Mouse (Mus musculus) cerebellum, adult 9-11 months (tissue): ENCODE measurements around the gene Fbxl5.
A peak's percentile ranks its signal among the peaks of the same experiment; 100 is the strongest.

Experiments
- DNase-seq: peaks from one replicate; pipeline ENCODE4 v3.0.0; 2022

The Fbxl5 gene

DNA sequence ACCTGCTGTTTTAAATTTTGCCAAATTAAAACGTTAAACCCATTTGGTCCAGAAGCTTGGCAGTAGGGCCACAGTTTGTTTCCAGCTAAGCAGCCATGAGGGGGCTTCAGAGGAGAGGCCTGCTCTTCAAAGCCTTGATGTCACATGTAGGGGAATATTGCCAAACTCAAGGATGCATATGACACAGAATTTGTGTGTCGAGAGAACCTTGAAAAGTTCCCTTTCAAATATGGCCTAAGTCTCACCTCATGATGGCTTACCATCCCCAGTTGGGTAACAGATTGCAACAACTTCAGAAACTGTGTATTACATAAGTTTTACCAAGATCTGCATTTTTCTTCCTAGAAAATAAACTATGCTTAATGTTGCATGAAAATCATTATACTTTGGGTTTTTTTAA, 5.4 kb upstream of the Fbxl5 start:
- DNase-seq, result no peak

DNA sequence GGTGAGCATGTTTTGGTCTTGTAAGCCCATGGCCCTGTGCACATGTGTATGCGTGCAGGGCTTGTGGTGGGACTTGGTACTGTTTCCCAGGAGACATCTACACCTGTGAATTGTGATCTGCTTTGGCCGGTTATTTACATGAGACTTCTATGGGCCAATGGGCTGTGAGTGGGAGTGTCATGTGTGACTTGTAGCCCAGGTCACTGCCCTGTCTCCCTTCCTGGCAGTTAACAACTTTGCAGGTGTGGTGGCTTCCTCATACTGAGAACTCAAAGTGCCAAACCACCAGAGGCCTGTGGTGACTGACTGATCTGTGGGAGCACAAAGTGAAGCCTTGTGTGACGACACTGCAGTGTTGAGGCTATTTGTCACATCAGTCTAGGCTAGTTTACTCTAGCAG, 3.1 kb upstream of the Fbxl5 start:
- DNase-seq, result no peak

DNA sequence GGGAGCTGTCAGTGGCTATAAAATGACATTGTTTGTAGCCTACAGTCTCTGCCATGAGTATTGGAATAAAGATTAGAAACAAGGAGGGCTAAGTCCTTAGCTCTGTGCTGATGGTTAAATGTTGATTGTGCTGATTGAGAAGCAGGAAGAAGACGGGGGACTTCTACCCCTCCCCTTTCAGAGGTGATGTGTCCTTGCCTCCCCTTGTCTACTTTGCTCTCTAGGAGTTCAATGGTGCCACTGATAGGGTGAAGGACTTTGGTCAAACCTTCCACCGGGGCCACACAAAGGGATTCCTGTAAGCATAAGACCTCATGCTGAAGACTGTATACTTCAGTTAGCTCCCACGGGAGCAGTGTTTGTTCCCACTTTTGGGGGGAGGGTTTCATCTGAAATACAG, 1.4 kb upstream of the Fbxl5 start:
- DNase-seq, result no peak

DNA sequence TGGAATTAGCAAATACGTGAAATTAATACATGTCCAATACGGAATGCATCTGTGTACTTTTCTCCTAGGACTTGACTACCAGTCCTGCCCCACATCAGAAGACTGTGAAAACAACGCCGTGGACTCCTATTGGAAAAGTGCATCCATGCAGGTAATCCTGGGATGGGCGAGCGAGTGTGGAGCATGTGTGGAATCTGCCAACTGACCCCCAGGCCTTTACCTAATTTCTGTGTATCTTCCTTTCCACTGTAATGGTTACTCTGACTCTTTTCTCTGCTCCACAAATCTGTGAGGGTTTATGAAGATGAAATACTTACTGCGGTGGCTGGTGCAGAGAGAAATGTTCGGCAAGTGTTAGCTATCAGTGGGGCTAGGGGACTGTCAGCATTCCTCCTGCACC, 761 bp upstream of the Fbxl5 start:
- no peak for DNase-seq

DNA sequence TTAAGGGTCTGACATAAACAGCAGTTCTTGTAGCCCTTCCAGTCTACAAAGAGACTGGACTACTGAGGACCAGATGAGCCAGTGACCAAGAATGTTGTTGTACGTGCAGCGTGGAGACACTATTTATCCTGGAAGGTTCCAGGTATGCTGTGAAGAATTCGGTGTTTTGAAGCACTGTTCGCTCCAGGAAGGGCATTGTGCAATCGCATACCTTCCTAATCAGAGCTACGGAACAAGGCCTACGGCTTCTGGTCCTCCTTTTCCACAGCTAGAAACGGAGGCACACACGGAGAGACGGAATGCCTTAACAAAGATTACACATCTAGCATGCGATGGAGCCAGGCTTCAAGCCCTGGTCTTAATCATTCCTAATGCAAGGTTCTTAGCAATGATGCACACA, 653 bp downstream of the Fbxl5 start:
- no peak for DNase-seq

DNA sequence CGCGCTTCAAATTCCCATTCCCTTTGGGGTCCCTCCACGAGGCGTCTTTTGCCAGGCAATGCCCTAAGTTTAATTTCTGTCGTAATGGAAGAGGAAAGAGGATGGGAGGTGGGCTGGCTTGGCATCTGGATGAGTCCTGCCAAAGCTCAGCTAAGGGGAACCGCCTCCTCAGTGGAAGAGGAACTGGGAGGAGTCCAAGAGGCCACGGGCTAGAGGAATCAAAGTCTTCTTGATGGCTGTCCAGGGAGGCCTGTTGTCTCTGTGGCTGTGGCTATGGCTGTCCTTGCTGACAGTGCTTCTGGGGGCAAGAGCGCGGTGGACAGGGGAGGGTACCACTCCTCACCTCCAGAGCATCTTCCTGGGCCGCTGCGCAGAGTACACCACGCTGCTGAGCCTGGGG, 2.7 kb downstream of the Fbxl5 start, which contains the start of gene Bst1:
Gene Bst1, plus strand, starts transcription at position 191 of the 400 bp plus-strand sequence.
- no peak for DNase-seq

DNA sequence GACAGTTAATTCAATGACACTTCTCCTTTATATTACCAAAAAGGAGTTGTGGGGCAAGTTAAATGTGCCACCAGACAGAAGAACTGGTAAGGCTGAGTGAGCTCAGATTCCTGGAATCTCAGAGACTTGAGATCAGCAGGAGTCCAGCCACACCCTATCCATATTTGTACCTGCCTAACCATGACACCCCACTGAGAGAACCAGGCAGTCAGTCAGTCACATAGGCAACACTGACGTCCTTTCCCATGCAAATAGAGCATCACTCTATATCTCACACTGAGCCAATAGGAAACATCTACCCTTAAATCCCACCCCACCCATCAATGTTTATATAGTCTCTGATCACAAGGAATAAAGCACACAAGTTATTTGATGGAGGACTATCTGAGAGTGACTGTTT, 5.7 kb downstream of the Fbxl5 start:
- no peak for DNase-seq

DNA sequence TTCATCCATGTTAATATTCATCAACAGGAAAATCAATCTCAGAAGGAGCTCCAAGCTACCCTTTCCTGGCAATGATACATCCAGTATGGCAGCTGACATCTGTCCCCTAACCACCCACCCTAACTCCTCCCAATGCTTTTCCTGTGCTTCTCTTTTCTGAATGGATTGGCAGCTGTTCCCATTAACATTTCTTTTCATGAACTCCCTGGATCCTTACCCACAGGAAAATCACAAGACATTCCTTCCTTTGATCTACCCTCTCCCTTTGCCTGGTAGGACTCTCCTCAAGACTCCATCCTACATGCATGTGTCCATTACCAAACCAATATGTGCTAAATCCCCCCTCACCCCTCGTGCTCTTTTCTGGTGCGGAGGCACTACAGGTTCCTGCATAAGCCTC, 6.9 kb downstream of the Fbxl5 start:
- DNase-seq, result no peak

DNA sequence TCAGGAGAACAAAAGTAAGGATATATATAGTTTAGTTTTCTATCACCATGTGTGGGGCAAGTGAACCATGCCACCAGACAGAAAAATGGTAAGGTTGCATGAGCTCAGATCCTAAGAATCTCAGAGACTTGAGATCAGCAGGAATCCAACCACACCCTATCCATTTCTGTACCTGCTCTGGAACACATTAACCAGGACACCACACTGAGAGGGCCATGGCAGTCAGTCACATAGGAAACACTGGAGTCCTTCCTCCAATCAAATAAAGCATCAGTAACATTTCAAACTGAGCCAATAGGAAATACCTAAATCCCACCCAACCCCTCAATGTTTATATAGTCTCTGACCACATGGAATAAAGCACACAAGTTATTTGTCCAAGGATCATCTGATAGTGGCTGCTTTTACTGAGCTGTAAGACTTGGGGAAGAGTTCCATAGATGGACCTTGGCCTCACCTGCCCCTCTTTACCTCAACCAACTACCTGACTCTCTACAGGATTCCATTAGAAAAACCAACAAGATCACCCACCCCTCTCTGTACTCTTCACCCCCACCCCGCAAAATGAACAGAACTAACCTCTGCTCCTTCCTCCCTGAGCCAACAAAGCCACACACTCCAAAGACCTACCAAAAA, 10.9 kb downstream of the Fbxl5 start:
- no peak for DNase-seq

DNA sequence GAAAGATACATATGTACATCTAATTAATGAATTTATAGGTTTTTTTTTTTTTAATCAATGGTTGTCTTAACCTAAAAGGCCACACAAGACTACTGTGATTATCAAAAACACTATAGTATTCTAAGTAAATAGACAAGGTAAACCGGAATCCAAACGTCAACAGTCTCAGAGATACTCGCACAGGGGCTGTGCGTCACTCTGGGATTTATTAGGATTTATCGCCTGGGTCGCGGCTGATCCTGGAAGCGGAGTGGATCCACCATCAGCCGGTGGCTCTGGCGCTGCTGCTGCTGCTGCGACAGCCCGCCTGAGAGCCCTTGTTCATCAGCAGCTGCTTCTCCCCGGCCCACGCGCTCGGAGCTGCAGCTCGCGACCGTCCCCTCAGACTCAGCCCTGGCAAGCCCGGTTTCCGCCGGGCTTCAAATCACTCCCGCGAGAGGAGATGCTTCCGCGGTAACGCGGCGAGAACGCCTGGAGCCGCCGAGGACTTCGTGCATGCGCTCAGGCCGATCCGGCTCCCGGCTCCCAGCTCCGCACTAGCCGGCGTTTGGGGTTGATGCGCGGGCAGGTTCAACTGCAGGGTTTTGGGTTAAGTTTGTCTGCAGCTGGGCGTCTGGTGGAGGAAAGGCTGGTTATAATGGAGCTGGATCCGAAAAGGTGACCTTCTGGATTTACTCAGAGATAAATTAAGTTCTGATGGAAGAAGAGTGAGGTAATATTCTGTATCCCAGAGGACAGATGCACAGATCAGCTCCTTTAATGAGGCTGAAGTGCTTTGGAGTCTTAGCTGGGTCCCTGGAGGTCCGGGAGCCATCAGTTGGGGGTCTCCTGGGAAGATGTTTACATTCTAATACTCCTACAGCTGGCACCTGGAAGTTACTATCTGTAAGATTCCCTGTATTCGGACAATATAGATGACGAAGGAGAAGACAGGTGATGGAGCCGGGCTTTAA, 13.4 kb downstream of the Fbxl5 start:
- peak; percentile 59 for DNase-seq

DNA sequence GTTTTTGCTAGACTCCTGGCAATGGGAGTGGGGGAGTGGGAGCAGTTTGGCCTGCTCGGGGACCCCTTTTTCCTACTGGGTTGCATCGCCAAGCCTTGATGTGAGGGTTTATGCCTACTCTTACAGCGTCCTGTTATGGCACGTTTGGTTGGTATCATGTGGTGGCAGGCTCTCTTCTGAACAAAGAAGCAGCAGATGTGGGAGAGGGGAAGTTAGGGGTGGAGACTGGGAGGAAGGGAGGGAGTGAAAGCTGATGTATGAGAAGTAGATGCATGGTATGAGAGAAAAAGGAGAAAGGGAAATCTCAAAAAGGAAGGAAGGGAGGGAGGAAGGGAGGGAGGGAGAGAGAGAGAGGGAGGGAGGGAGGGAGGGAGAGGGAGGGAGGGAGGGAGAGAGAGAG, 14.5 kb downstream of the Fbxl5 start:
- no peak for DNase-seq

DNA sequence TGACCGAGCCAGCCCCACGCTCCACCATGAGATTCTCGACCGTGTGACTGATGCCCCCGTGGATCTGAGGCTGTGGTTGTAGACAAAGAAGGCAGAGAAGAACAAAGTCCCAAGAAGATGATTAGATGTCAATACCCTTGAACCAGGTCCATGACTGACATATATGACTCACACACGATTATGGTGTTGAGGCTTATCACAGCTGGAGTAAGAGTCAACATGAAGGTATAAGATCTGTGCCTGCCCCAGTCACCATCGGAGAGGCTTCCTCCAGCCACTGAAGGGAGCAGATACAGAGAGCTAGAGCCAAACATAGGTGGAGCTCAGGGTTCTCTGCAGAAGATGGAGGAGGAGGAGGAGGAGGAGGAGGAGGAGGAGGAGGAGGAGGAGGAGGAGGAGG, 15.1 kb downstream of the Fbxl5 start:
- no peak for DNase-seq

DNA sequence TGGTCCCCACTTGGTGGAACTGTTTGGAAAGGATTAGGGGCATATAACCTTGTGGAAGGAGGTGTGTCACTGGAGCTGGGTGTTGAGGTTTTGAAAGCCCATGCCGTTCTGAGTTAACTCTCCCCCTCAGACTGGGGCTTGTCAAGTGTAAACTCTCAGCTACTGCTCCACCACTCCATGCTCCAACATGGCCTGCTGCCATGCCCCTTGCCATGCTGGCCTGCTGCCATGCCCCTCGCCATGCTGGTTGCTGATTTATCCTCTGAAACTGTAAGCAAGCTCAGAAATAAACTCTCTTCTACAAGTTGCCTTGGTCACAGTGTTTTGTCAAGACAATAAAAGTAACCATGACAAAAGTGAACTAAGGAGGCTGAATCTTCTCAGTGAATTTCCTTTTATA, 16.0 kb downstream of the Fbxl5 start:
- DNase-seq, result no peak

DNA sequence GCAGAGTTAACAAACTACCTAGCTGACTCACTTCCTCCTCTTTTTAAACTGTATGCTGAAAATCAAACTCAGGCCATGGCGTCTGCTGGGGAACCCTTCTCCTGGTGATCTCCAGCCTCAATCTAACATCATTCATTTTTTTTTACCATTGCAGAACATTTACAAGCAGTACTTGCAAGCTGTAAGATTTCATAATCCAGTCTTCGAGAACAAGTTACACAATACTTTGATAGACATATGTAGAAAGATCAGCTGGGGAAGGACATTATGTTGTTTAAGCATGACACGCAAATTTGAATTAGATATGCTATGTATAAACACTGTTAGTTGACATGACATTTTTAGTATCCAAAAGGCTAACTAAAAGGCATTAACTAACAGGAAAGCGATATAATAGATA, 19.6 kb downstream of the Fbxl5 start:
- DNase-seq, result no peak

DNA sequence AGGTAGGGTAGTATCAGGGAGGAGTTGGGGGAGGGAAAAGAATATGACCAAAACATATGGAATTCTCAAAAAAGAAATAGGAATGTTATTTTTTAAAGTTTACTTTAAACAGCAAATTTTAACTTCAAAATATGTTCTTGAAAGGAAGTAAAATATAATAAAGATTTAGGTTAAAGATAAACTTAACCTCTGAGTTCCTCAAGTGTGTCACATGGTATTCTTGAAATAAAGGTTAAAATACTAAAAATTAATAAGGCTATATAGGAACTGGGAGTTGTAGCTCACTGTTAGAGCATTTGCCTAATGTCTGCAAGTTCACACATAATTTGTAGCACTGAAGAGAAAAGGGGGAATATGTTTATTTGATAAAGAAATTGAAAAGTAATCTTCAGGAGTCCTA, 20.2 kb downstream of the Fbxl5 start:
- no peak for DNase-seq

DNA sequence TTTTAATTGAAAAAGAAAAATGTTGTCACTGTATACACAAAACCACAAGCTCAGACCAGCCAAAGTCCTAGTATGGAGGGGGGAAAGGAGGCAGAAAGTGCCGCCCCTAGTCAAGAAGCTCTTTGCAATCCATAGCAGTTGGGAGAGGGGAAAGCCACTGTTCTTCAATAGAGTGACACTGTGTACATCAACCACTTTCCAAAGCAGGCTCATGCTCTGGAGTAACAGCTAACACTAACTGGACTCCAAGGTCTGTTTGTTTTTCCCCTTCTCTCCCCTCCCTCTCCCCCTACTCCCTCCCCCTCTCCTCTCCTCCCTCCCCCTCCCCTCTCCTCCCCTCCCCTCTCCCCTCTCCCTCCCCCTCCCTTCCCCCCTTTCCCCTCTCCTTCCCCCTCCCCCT, 20.7 kb downstream of the Fbxl5 start:
- DNase-seq, result no peak

DNA sequence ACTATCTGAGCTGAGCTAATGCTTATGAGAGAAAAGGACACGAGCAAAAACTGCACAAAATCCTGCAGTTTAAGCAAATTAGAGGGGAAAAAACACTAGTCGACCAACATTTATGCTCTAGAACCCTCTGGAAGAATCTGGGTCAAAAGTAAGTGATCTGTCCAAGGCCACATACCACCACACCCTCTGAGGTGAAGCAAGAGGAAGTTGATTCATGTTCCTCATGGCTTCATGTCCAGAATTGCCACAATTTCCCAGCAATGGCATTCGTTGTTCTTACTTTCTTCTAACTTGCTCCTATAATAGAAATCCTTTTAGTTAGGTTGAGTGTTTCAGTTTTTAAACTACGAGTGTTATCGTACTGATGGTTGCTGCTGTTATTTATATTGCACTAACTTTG, 21.9 kb downstream of the Fbxl5 start:
- no peak for DNase-seq

DNA sequence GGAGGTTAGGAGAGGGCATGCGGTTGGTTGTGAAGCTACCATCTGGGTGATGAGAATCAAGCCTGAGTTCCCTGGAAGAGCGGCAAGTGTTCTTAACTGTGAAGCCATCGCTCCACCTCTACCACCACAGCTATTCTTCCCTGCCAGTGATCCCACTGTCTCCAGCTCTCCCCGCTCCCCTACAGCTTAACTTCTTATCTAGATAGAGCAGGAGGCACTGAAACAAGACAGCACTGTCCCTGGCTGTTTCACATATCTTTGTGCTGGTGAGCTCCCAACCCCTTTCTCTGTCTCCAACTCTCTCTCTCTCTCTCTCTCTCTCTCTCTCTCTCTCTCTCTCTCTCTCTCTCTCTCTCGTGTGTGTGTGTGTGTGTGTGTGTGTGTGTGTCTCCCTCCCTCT, 29.1 kb downstream of the Fbxl5 start:
- no peak for DNase-seq

DNA sequence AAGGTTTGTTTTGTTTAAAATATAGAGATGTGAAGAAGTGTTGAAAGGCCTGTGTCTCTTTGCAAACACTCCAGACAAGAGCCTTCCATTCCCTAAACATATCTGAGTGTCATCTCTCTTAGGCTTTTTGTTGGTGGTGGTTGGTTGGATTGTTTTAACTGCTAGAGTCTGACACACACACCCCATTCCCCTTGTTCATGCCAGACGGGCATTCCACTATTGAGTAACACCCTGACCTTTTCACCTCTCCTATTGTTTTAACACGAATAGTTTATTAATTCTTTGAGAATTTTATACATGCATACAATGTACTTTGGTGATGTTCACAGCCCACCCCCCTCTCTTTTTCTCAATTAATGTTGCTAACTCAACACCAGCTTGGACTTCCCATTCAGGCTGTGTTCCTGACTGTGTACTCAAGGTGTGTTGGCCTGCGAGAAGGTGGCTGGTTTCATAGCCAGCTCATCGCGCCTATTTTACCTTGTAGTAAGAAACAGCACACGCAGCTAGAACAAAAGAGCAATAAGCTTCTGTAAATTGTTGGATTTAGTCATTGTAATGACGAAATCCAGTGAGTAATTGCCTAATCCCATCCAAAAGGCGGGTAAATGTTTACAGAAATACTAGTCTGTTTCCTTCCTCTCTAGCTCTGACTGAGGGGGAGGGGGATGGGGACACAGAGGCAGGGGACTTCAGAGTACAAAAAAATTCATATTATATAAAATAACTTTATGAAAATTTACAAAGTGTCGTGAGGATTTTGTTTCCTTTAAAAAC, 33.3 kb downstream of the Fbxl5 start:
- DNase-seq, result no peak

DNA sequence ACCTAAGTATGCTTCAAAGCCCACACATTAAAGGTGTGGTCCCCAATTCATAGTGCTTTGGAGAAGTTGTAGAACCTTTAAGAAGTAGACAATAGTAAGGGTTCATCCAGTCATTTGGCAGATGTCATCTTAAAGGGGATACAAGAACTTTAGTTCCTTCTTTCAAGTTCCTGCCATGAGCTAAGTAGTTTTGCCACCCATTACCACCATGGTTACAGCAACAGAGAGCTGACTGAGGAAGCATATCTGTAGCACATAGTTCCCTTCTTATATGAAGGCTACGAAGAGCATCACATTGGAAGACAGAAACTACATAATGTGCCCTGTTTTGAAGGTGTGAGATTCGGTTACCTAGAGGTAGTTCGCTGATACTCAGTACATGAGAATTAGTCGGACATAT, 34.8 kb downstream of the Fbxl5 start:
- no peak for DNase-seq

DNA sequence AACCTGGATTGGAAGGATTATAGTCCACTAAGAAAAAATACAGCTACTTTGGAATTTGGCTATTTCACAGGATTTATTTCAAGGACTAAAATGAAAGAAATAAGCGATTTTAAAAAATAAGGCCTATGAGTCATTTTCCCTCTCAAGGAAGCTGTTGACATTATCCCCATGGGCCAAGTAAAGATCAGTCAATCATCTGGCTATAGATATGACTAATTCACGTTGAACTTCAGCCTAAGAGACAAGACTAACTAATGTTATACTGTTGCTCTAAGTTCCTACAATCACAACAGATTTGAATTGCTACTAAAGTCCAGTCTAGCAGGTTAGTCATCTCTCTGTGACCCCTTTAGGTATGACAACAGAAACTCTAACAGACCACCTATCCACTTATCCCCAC, 37.4 kb downstream of the Fbxl5 start:
- DNase-seq, result no peak

DNA sequence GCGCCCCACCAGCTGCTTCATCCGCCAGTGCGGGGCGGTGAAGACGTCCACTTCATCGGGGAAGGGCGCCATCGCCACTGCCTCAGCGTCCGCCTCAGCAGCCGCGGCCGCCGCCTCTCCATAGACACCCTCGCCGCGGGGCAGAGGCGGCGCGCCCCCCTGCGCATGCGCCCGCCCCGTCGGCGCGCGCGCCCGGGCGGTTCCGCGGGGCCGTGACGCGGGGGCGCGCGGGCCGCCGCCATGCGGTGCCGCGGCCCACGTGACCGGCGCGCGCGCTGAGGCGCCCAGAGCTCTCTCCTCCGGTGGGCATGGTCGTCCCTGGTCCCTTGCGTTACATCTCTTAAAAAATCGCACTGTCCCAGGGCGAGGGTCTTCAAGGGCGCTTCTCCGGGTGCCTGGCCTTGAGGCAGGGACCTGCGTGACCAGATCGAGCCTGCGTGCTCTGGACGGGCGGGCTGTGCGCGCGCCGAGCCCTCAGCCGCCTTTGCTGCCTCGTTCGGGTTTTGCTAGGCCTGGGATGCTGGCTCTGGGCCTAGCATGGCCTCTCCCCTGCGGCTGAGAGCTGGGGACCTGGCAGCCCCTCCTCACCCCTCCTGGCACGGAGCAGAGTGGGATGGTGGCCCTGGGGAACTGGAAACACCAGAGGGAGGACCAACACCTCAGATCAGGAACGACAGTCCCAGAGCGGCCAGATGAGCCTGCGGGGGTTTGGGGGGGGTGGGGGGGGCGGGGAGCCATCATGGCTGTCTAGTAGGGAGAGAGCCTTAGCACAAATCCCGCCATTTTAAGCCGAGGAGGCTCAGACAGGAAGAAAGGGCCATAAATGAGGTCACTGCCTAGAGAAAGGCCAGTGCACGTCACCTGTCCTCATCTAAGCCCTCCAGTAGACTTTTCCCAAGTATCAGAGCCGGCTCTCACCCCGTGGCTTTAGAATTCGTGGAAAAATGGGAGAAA, 39.2 kb downstream of the Fbxl5 start:
- peak; percentile 88 for DNase-seq
